Mouse (Mus musculus): ENCODE data around the gene Pdcd6ip.
"Not testable (repeated sequence)": the region's sequence is repeated elsewhere in the genome, so short reads cannot be mapped to it uniquely, and the experiment has no call there.

Pdcd6ip gene

GRCm38 (mm10) chr9:113701441-113702160 is 6.5 kb downstream of the Pdcd6ip start:
- DNase-seq (ENCODE audit: low read depth, low spot score), result no peak

GRCm38 (mm10) chr9:113687461-113687860 is 20.6 kb downstream of the Pdcd6ip start:
- DNase-seq (ENCODE audit: low read depth, low spot score), result no peak

- no peak for DNase-seq (ENCODE audit: low read depth, low spot score)
Observed at GRCm38 (mm10) chr9:113673721-113674120, 34.3 kb downstream of the Pdcd6ip start.

GRCm38 (mm10) chr9:113672352-113672751 is 35.7 kb downstream of the Pdcd6ip start:
- no peak for DNase-seq (ENCODE audit: low read depth, low spot score)

GRCm38 (mm10) chr9:113670857-113671106 is 37.3 kb downstream of the Pdcd6ip start:
- DNase-seq (ENCODE audit: low read depth, low spot score), result no peak

GRCm38 (mm10) chr9:113670105-113670856 is 37.8 kb downstream of the Pdcd6ip start:
- no peak for DNase-seq (ENCODE audit: low read depth, low spot score)

- no peak for DNase-seq (ENCODE audit: low read depth, low spot score)
Observed at GRCm38 (mm10) chr9:113663476-113663875, 44.6 kb downstream of the Pdcd6ip start.

GRCm38 (mm10) chr9:113657837-113658236 is 50.2 kb downstream of the Pdcd6ip start:
- no peak for DNase-seq (ENCODE audit: low read depth, low spot score)

GRCm38 (mm10) chr9:113653571-113653970 is 54.5 kb downstream of the Pdcd6ip start:
- no peak for DNase-seq (ENCODE audit: low read depth, low spot score)

GRCm38 (mm10) chr9:113650787-113651186 is 57.3 kb downstream of the Pdcd6ip start:
- DNase-seq (ENCODE audit: low read depth, low spot score), result no peak

- DNase-seq (ENCODE audit: low read depth, low spot score), result not testable (repeated sequence)
Observed at GRCm38 (mm10) chr9:113649211-113649610, 58.8 kb downstream of the Pdcd6ip start.

GRCm38 (mm10) chr9:113645837-113646169 is 62.3 kb downstream of the Pdcd6ip start:
- DNase-seq (ENCODE audit: low read depth, low spot score), result no peak

GRCm38 (mm10) chr9:113645153-113645836 is 62.8 kb downstream of the Pdcd6ip start:
- DNase-seq (ENCODE audit: low read depth, low spot score), result peak; percentile 21

GRCm38 (mm10) chr9:113644701-113645100 is 63.4 kb downstream of the Pdcd6ip start:
- DNase-seq (ENCODE audit: low read depth, low spot score), result no peak

- no peak for DNase-seq (ENCODE audit: low read depth, low spot score)
Observed at GRCm38 (mm10) chr9:113644076-113644475, 64.0 kb downstream of the Pdcd6ip start.

GRCm38 (mm10) chr9:113643669-113644068 is 64.4 kb downstream of the Pdcd6ip start:
- DNase-seq (ENCODE audit: low read depth, low spot score), result no peak

GRCm38 (mm10) chr9:113634986-113635385 is 73.1 kb downstream of the Pdcd6ip start:
- no peak for DNase-seq (ENCODE audit: low read depth, low spot score)

GRCm38 (mm10) chr9:113633168-113633744 is 74.8 kb downstream of the Pdcd6ip start:
- DNase-seq (ENCODE audit: low read depth, low spot score), result no peak

GRCm38 (mm10) chr9:113632350-113633043 is 75.6 kb downstream of the Pdcd6ip start:
- DNase-seq (ENCODE audit: low read depth, low spot score), result no peak

- no peak for DNase-seq (ENCODE audit: low read depth, low spot score)
Observed at GRCm38 (mm10) chr9:113629632-113630031, 78.4 kb downstream of the Pdcd6ip start.

GRCm38 (mm10) chr9:113629191-113629590 is 78.9 kb downstream of the Pdcd6ip start:
- no peak for DNase-seq (ENCODE audit: low read depth, low spot score)

GRCm38 (mm10) chr9:113628780-113629179 is 79.3 kb downstream of the Pdcd6ip start:
- no peak for DNase-seq (ENCODE audit: low read depth, low spot score)
